Comparison of ENCODE assay signal across 8 mouse cellular contexts in the genomic region with DNA sequence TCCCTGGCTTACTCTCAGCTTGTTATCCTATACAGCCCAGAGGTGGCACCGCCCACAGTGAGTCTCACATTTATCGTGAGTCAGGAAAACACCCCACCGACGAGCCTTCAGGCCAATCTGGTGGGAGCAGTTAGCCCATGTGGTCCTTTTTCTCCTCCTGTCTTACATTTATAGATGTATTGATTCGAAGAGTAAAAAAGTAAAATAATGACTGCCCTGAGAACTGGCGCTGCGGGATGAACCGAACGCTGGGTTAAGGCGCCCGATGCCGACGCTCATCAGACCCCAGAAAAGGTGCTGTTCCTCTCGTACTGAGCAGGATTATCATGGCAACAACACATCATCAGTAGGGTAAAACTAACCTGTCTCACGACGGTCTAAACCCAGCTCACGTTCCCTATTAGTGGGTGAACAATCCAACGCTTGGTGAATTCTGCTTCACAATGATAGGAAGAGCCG. TPM values are rescaled to one million over a fixed set of nuclear protein-coding genes. Genes with fewer than 3 reads are reported as not detected.
A peak's percentile ranks its signal among the peaks of the same experiment; 100 is the strongest.
DNase-seq lines count a peak whose midpoint lies in the region; ATAC-seq lines count a peak whose summit lies in the region.

No protein-coding gene starts in this region.

- no peak overlapping the region for H3K9ac ChIP-seq in hindbrain, embryonic 14.5 days

- H3K4me1 ChIP-seq in hindbrain, embryonic 14.5 days (replicated peaks; ENCODE audit: control insufficient read depth, insufficient read depth, low read length), result peaks cover 11% of the 10 kb centered on the region

- DNase-seq in MN1 (ENCODE audit: low spot score), result peak; percentile 97
- DNase-seq in cerebellum, adult 9-10 months, result peak; percentile 100
- DNase-seq in frontal cortex, postnatal 14 days (ENCODE audit: low spot score in 2 of 2), result peak; percentile 96 to 100
- peak; percentile 100 for DNase-seq in hindbrain, embryonic 14.5 days (ENCODE audit: low spot score)
- DNase-seq in layer of hippocampus, postnatal 25 days (ENCODE audit: extremely low spot score in 1 of 2, low spot score in 1 of 2), result peak; percentile 100
- DNase-seq in lung, postnatal 14 days, result peak; percentile 100
- peak; percentile 92 for DNase-seq in retina, postnatal 1 day
- peak; percentile 100 for DNase-seq in urinary bladder, adult 2 months (ENCODE audit: low spot score)

- H3K4me2 ChIP-seq in hindbrain, embryonic 14.5 days (replicated peaks), result no peak overlapping the region

- H3K36me3 ChIP-seq in hindbrain, embryonic 14.5 days (replicated peaks; ENCODE audit: control insufficient read depth, insufficient read depth), result no peaks in the 10 kb centered on the region

- H3K27me3 ChIP-seq in hindbrain, embryonic 14.5 days (ENCODE audit: control insufficient read depth, insufficient read depth, low read length), result no peaks in the 10 kb centered on the region

- H3K27ac ChIP-seq in hindbrain, embryonic 14.5 days, result no peak overlapping the region

- H3K9me3 ChIP-seq in hindbrain, embryonic 14.5 days (ENCODE audit: control insufficient read depth, low read length), result no peaks in the 10 kb centered on the region

- no peak overlapping the region for H3K4me3 ChIP-seq in hindbrain, embryonic 14.5 days (replicated peaks; ENCODE audit: low read length)

- 51% methylated on average over 19 of the region's 19 CpGs for WGBS in hindbrain, embryonic 14.5 days

- ATAC-seq in hindbrain, embryonic 14.5 days (ENCODE audit: low FRiP score), result peak; percentile 69

RNA-seq across cellular contexts. Expression of a gene that starts 2.8 kb away (rescaled TPM):
- polyA plus RNA-seq in hindbrain, embryonic 14.5 days (2014; fragmentation: Nextera tagmentation; extraction: Ambion mirVana), result 90.4 and 105 TPM in 2 replicates
- 100 to 1,000 TPM; 125 to 138 TPM for total RNA-seq in layer of hippocampus, postnatal 25 days (2021)
- 18.0 and 21.2 TPM in 2 replicates for polyA plus RNA-seq in urinary bladder, adult 2 months (2012; rRNA removed)

RNA-seq across cellular contexts. Expression of a gene that starts 42.4 kb away (rescaled TPM):
- 1.2 and 1.7 TPM in 2 replicates for polyA plus RNA-seq in hindbrain, embryonic 14.5 days (2014; fragmentation: Nextera tagmentation; extraction: Ambion mirVana)
- total RNA-seq in layer of hippocampus, postnatal 25 days (2021), result 1 to 10 TPM; 4.2 to 4.5 TPM
- 13.2 and 18.3 TPM in 2 replicates for polyA plus RNA-seq in urinary bladder, adult 2 months (2012; rRNA removed)

RNA-seq across cellular contexts. Expression of a gene that starts 43.1 kb away (rescaled TPM):
- polyA plus RNA-seq in hindbrain, embryonic 14.5 days (2014; fragmentation: Nextera tagmentation; extraction: Ambion mirVana), result 2.2 and 2.6 TPM in 2 replicates
- 1 to 10 TPM; 2.6 to 3.5 TPM for total RNA-seq in layer of hippocampus, postnatal 25 days (2021)
- 20.3 and 25.3 TPM in 2 replicates for polyA plus RNA-seq in urinary bladder, adult 2 months (2012; rRNA removed)

RNA-seq across cellular contexts. Expression of a gene that starts 59.6 kb away (rescaled TPM):
- polyA plus RNA-seq in hindbrain, embryonic 14.5 days (2014; fragmentation: Nextera tagmentation; extraction: Ambion mirVana), result 12.9 and 13.7 TPM in 2 replicates
- total RNA-seq in layer of hippocampus, postnatal 25 days (2021), result 1 to 10 TPM; 5.0 to 5.2 TPM
- polyA plus RNA-seq in urinary bladder, adult 2 months (2012; rRNA removed), result 6.3 and 6.6 TPM in 2 replicates
